In genomic region chr5:89701241-89702007, GRCm38 (mm10) we compare ENCODE assay signal across 9 mouse cellular contexts.
DNase-seq lines count a peak whose midpoint lies in the region; ATAC-seq lines count a peak whose summit lies in the region.
"Had no signal": no experiment of that assay in that cellular context is flagged by ENCODE, and none has a peak within 500 bp of the region (broad histone marks: within the 10 kb centered on the region; RNA-seq: fewer than 3 reads in every experiment).

No protein-coding gene starts in this region.

- no peaks in the 10 kb centered on the region for H3K9me3 ChIP-seq in midbrain, embryonic 13.5 days
- no peaks in the 10 kb centered on the region for H3K9me3 ChIP-seq in midbrain, embryonic 10.5 days (replicated peaks)
- H3K9me3 ChIP-seq in hindbrain, embryonic 15.5 days = peaks cover 4% of the 10 kb centered on the region; the same call in 1 of the 2 replicates

- intact Hi-C loops in left cerebral cortex, postnatal 14 days (cut with DNase I) = no loop called here

- H3K36me3 ChIP-seq in midbrain, embryonic 13.5 days = no peaks in the 10 kb centered on the region
- H3K36me3 ChIP-seq in midbrain, embryonic 10.5 days = 0 out of 2 replicates have a peak, but pooled peaks cover 5% of the 10 kb centered on the region
- H3K36me3 ChIP-seq in hindbrain, embryonic 15.5 days = no peaks in the 10 kb centered on the region

- H3K4me1 ChIP-seq in midbrain, embryonic 13.5 days (replicated peaks) = peaks cover 4% of the 10 kb centered on the region; the same call in 1 of the 2 replicates
- H3K4me1 ChIP-seq in midbrain, embryonic 10.5 days = no peaks in the 10 kb centered on the region
- peaks cover 10% of the 10 kb centered on the region; the same call in 1 of the 2 replicates for H3K4me1 ChIP-seq in hindbrain, embryonic 15.5 days (replicated peaks)

- peak; percentile 94 for ATAC-seq in midbrain, embryonic 13.5 days
- ATAC-seq in hindbrain, embryonic 15.5 days (ENCODE audit: low FRiP score, low read depth) = peak; percentile 92
- no peak for ATAC-seq in monocyte, adult 5-6 weeks (replicated peaks; ENCODE audit: insufficient number of reproducible peaks, low FRiP score, low TSS enrichment, poor library complexity, severe bottlenecking)
- ATAC-seq: Patski had no signal

- no peak overlapping the region for H3K4me3 ChIP-seq in midbrain, embryonic 13.5 days (replicated peaks)
- H3K4me3 ChIP-seq in midbrain, embryonic 10.5 days = no peak overlapping the region
- no peak overlapping the region for H3K4me3 ChIP-seq in hindbrain, embryonic 15.5 days

- H3K27ac ChIP-seq in midbrain, embryonic 13.5 days = peak overlapping the region; percentile 33; the same call in 1 of the 2 replicates
- no peak overlapping the region for H3K27ac ChIP-seq in midbrain, embryonic 10.5 days (replicated peaks)
- peak overlapping the region; percentile 57 for H3K27ac ChIP-seq in hindbrain, embryonic 15.5 days (replicated peaks)

- H3K9ac ChIP-seq in midbrain, embryonic 13.5 days (replicated peaks) = no peak overlapping the region
- no peak overlapping the region for H3K9ac ChIP-seq in hindbrain, embryonic 15.5 days

- WGBS in midbrain, embryonic 13.5 days = 63% methylated on average over 9 of the region's 9 CpGs
- WGBS in midbrain, embryonic 10.5 days = 90% methylated on average over 9 of the region's 9 CpGs
- 46% methylated on average over 9 of the region's 9 CpGs for WGBS in hindbrain, embryonic 15.5 days

- no peak overlapping the region for H3K4me2 ChIP-seq in midbrain, embryonic 13.5 days (replicated peaks)
- 0 out of 2 replicates have a peak overlapping the region, but pooled peaks have one; percentile 3 for H3K4me2 ChIP-seq in hindbrain, embryonic 15.5 days

- no peak for DNase-seq in midbrain, embryonic 10.5 days (ENCODE audit: low spot score)
- DNase-seq in cerebellum, postnatal 4 days (ENCODE audit: low spot score in 2 of 2) = peak; percentile 61 to 90
- peak; percentile 84 to 88 for DNase-seq in left cerebral cortex, postnatal 14 days (ENCODE audit: low spot score in 2 of 2)
- DNase-seq in right cerebral cortex, postnatal 10 days (ENCODE audit: low spot score in 2 of 2) = peak; percentile 92 to 95
- DNase-seq in embryo, embryonic 10.5 days (ENCODE audit: low spot score) = no peak

- H3K27me3 ChIP-seq in midbrain, embryonic 13.5 days = no peaks in the 10 kb centered on the region
- H3K27me3 ChIP-seq in midbrain, embryonic 10.5 days (ENCODE audit: low read depth, poor library complexity, severe bottlenecking) = no peaks in the 10 kb centered on the region
- H3K27me3 ChIP-seq in hindbrain, embryonic 15.5 days = no peaks in the 10 kb centered on the region
- H3K27me3 ChIP-seq: Patski had no signal

Comparison
In these comparisons a context has a peak if more than half of its experiments do, and no peak if none do; other contexts are left out.
1. DNase-seq: peak in cerebellum, postnatal 4 days (2 of 2), left cerebral cortex, postnatal 14 days (2 of 2) and right cerebral cortex, postnatal 10 days (2 of 2); none in midbrain, embryonic 10.5 days (single experiment) and embryo, embryonic 10.5 days (single experiment).